Mouse (Mus musculus) CH12.LX (cell line): ENCODE measurements around the gene Ubap2l. TPM values are rescaled to one million over a fixed set of nuclear protein-coding genes. Genes with fewer than 3 reads are reported as not detected.

ENCODE experiments used
- DNase-seq: peaks from one replicate; pipeline ENCODE4 v3.0.0-alpha.2; 2013; ENCODE audit errors: extremely low read depth
- H3K27ac ChIP-seq: 2 replicates; pipeline ENCODE4 v1.5.1; 2012; ENCODE audit warnings: low read depth, mild to moderate bottlenecking, control low read depth, moderate library complexity; ENCODE audit not compliant: insufficient read depth
- H3K27me3 ChIP-seq: replicated peaks from 2 replicates; pipeline ENCODE3; 2012; ENCODE audit warnings: inconsistent platforms
- H3K36me3 ChIP-seq, 2 experiments: replicated peaks in 1 of 2; 2 replicates each; pipeline versions ENCODE3 to v1.6.1; 2012; ENCODE audit warnings: inconsistent platforms in 1 of 2, low read length in 1 of 2, mild to moderate bottlenecking in 1 of 2, mixed read lengths in 1 of 2, moderate library complexity in 1 of 2; ENCODE audit not compliant: control insufficient read depth in 1 of 2, insufficient read depth in 1 of 2
- H3K4me1 ChIP-seq, 2 experiments: 2 replicates each; pipeline ENCODE4 v1.6.1; 2012; ENCODE audit warnings: inconsistent platforms in 1 of 2, moderate library complexity in 1 of 2; ENCODE audit not compliant: insufficient read depth in 2 of 2, control insufficient read depth in 1 of 2
- H3K4me2 ChIP-seq: 2 replicates; pipeline ENCODE4 v1.6.1; 2012; ENCODE audit warnings: low read depth, mild to moderate bottlenecking, control low read depth; ENCODE audit not compliant: poor library complexity, insufficient read depth, severe bottlenecking
- H3K4me3 ChIP-seq, 3 experiments: fragments of 150-350 bp in 1 of 3; sonication (generic) in 1 of 3; replicated peaks in 1 of 3; 2 replicates each; pipeline versions ENCODE3 to v1.5.1; 2011 to 2012; ENCODE audit warnings: low read depth in 2 of 3, low read length in 2 of 3, mild to moderate bottlenecking in 2 of 3, moderate library complexity in 2 of 3, control low read depth in 1 of 3, improper control_type of control experiment in 1 of 3, inconsistent platforms in 1 of 3, mixed read lengths in 1 of 3; ENCODE audit not compliant: poor library complexity in 1 of 3
- H3K79me2 ChIP-seq: replicated peaks from 2 replicates; pipeline ENCODE4 v1.6.1; 2012; ENCODE audit warnings: mild to moderate bottlenecking, moderate library complexity; ENCODE audit not compliant: control insufficient read depth, poor library complexity, insufficient read depth, severe bottlenecking; ENCODE audit errors: extremely low read depth
- H3K9ac ChIP-seq: 2 replicates; pipeline ENCODE4 v1.6.1; 2012; ENCODE audit warnings: low read depth, mild to moderate bottlenecking, control low read depth, moderate library complexity; ENCODE audit not compliant: insufficient read depth
- H3K9me3 ChIP-seq: replicated peaks from 2 replicates; pipeline ENCODE3; 2012; ENCODE audit warnings: low read length, inconsistent platforms, mixed read lengths
- BHLHE40 ChIP-seq: IDR thresholded peaks from 2 replicates; pipeline ENCODE4 v1.6.1; 2011; ENCODE audit warnings: mild to moderate bottlenecking, low read depth, low read length, improper control_type of control experiment
- CHD2 ChIP-seq: IDR thresholded peaks from 2 replicates; pipeline ENCODE4 v1.6.1; 2011; ENCODE audit warnings: low read length, improper control_type of control experiment
- CTCF ChIP-seq, 2 experiments: IDR thresholded peaks in 1 of 2; conservative IDR thresholded peaks in 1 of 2; 2 replicates each; pipeline ENCODE4 v1.5.1; 2011 to 2012; ENCODE audit warnings: low read depth in 2 of 2, low read length in 2 of 2, improper control_type of control experiment in 1 of 2, inconsistent platforms in 1 of 2, mild to moderate bottlenecking in 1 of 2, moderate library complexity in 1 of 2
- EP300 ChIP-seq: IDR thresholded peaks from 2 replicates; pipeline ENCODE4 v1.6.1; 2011; ENCODE audit warnings: low read length, improper control_type of control experiment
- ETS1 ChIP-seq: conservative IDR thresholded peaks from 2 replicates; pipeline ENCODE4 v1.6.1; 2012; ENCODE audit warnings: low read depth, mild to moderate bottlenecking, inconsistent platforms, low read length, improper control_type of control experiment, moderate library complexity
- GABPA ChIP-seq: IDR thresholded peaks from 2 replicates; pipeline ENCODE4 v1.6.1; 2012; ENCODE audit warnings: low read depth, low read length, improper control_type of control experiment, inconsistent platforms; ENCODE audit not compliant: insufficient replicate concordance
- HCFC1 ChIP-seq: IDR thresholded peaks from 2 replicates; pipeline ENCODE4 v1.6.1; 2012; ENCODE audit warnings: low read depth, mild to moderate bottlenecking, inconsistent platforms, low read length, improper control_type of control experiment
- IRF4 ChIP-seq: IDR thresholded peaks from 2 replicates; pipeline ENCODE4 v1.6.1; 2014; ENCODE audit warnings: low read depth, mild to moderate bottlenecking, inconsistent platforms, low read length, improper control_type of control experiment
- MAZ ChIP-seq: IDR thresholded peaks from 2 replicates; pipeline ENCODE4 v1.6.1; 2012; ENCODE audit warnings: low read depth, mild to moderate bottlenecking, inconsistent platforms, low read length, improper control_type of control experiment, moderate library complexity
- MEF2A ChIP-seq: IDR thresholded peaks from 2 replicates; pipeline ENCODE4 v1.6.1; 2014; ENCODE audit warnings: low read depth, mild to moderate bottlenecking, inconsistent platforms, low read length, improper control_type of control experiment, borderline replicate concordance
- MXI1 ChIP-seq: IDR thresholded peaks from 2 replicates; pipeline ENCODE4 v1.6.1; 2011; ENCODE audit warnings: mild to moderate bottlenecking, low read depth, low read length, improper control_type of control experiment
- NELFE ChIP-seq: IDR thresholded peaks from 2 replicates; pipeline ENCODE4 v1.6.1; 2011; ENCODE audit warnings: low read depth, low read length, improper control_type of control experiment
- PAX5 ChIP-seq: IDR thresholded peaks from 2 replicates; pipeline ENCODE4 v1.6.1; 2012; ENCODE audit warnings: low read length, inconsistent platforms, mixed read lengths
- POLR2A ChIP-seq: IDR thresholded peaks from 2 replicates; pipeline ENCODE4 v1.6.1; 2011; ENCODE audit warnings: low read depth, mild to moderate bottlenecking, improper control_type of control experiment, low read length
- POLR2AphosphoS2 ChIP-seq: IDR thresholded peaks from 2 replicates; pipeline ENCODE4 v1.6.1; 2011; ENCODE audit warnings: low read depth, low read length, improper control_type of control experiment
- RAD21 ChIP-seq: IDR thresholded peaks from 2 replicates; pipeline ENCODE4 v1.6.1; 2011; ENCODE audit warnings: low read depth, mild to moderate bottlenecking, low read length, improper control_type of control experiment, moderate library complexity
- RCOR1 ChIP-seq: conservative IDR thresholded peaks from 2 replicates; pipeline ENCODE4 v1.6.1; 2012; ENCODE audit warnings: low read depth, mild to moderate bottlenecking, inconsistent platforms, low read length, improper control_type of control experiment
- SMC3 ChIP-seq: IDR thresholded peaks from 2 replicates; pipeline ENCODE4 v1.6.1; 2011; ENCODE audit warnings: low read depth, low read length, improper control_type of control experiment
- TBP ChIP-seq: conservative IDR thresholded peaks from 2 replicates; pipeline ENCODE4 v1.6.1; 2011; ENCODE audit warnings: low read depth, low read length, improper control_type of control experiment
- UBTF ChIP-seq: IDR thresholded peaks from 2 replicates; pipeline ENCODE4 v1.6.1; 2012; ENCODE audit warnings: low read depth, mild to moderate bottlenecking, inconsistent platforms, low read length, improper control_type of control experiment, moderate library complexity
- USF1 ChIP-seq: IDR thresholded peaks from 2 replicates; pipeline ENCODE4 v1.6.1; 2014; ENCODE audit warnings: low read depth, mild to moderate bottlenecking, inconsistent platforms, low read length, improper control_type of control experiment
- USF2 ChIP-seq: conservative IDR thresholded peaks from 2 replicates; pipeline ENCODE4 v1.6.1; 2011; ENCODE audit warnings: low read depth, low read length, improper control_type of control experiment
- ZC3H11A ChIP-seq: IDR thresholded peaks from 2 replicates; pipeline ENCODE4 v1.6.1; 2012; ENCODE audit warnings: low read depth, mild to moderate bottlenecking, inconsistent platforms, low read length, improper control_type of control experiment
- ZMIZ1 ChIP-seq: IDR thresholded peaks from 2 replicates; pipeline ENCODE4 v1.6.1; 2012; ENCODE audit warnings: low read depth, mild to moderate bottlenecking, inconsistent platforms, low read length, improper control_type of control experiment
- ZNF384 ChIP-seq: IDR thresholded peaks from 2 replicates; pipeline ENCODE4 v1.6.1; 2012; ENCODE audit warnings: low read depth, low read length, improper control_type of control experiment, inconsistent platforms
- dilution Hi-C: fragments of 300-500 bp; cut with MboI; formaldehyde crosslinking; loops from 2 replicates; pipeline ENCODE4 v1.14.3; 2020; ENCODE audit warnings: low sequenced_read_pairs; ENCODE audit not compliant: extremely low pct_unique_long_range_greater_than_20kb, extremely low pct_ligation_motif_present
- in situ Hi-C: fragments of 300-500 bp; cut with MboI; formaldehyde crosslinking; loops from 3 replicates; pipeline ENCODE4 v1.14.3; 2019; ENCODE audit warnings: low sequenced_read_pairs, low pct_ligation_motif_present, low pct_unique_long_range_greater_than_20kb, mixed read lengths
- polyA plus RNA-seq: library from polyadenylated mRNA; unstranded; fragments of >175 nt; gene quantifications from 2 replicates; pipeline ENCODE4 v1.2.1, GENCODE M21; 2012; ENCODE audit warnings: low read depth; ENCODE audit not compliant: insufficient read length
- total RNA-seq, 2 experiments: library from RNA; depleted of rRNA; stranded (reverse); fragments of 300-350 nt in 1 of 2; fragments of >200 nt in 1 of 2; gene quantifications; 2 replicates each; pipeline ENCODE4 v1.2.3; 2012 to 2014

The Ubap2l gene
- total and polyA plus RNA-seq, 3 experiments, result 49.0 to 201 (median 72.6) TPM

DNA sequence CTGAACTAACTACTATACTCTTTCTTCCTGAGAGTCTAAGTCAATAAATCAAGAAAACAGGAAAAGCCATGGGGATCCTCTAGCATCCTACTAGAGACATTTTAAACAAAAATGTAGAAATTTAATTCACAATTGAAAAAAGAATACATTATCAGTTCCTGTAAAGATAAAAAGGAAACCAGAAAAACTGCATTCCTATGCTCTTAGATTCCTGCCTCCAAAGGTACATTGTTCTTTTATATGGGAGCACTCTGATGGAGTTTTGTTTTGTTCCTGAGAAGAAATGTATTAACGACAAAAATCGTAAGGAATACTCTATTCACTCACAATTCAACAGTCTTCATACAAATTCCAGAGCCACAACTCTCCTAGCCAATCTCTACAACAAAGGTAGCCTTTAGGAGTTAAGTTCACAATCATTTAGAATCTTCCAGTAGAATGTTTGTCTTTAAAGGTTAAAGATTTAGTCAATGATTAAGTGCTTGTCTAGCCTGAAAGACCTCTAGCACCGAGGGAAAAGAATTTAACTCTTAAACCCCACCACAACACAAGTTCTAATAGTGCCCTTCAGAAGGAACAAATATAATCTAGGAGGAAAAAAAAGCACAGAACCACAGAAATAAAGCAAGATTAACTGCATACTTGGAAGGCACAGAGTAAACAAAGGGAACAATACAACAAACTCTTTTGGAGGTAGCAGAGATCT, 48.2 kb downstream of the Ubap2l start:
- H3K4me2 ChIP-seq, result no peak overlapping the region
- TF ChIP-seq RCOR1, result no peak
- no peak for TF ChIP-seq EP300
- TF ChIP-seq ETS1, result no peak
- TF ChIP-seq PAX5, result no peak
- TF ChIP-seq MAZ, result no peak
- TF ChIP-seq POLR2AphosphoS2, result no peak
- TF ChIP-seq IRF4, result no peak
- TF ChIP-seq TBP, result no peak
- TF ChIP-seq UBTF, result no peak
- no peak for TF ChIP-seq MEF2A
- TF ChIP-seq SMC3, result no peak
- no peak for TF ChIP-seq CTCF (conservative IDR thresholded peaks at IDR 0.05 in 1 of 2, IDR thresholded peaks at IDR 0.05 in 1 of 2; ENCODE audit: low read depth in 2 of 2, low read length in 2 of 2)
- TF ChIP-seq, all 38 proteins: peak for 0

DNA sequence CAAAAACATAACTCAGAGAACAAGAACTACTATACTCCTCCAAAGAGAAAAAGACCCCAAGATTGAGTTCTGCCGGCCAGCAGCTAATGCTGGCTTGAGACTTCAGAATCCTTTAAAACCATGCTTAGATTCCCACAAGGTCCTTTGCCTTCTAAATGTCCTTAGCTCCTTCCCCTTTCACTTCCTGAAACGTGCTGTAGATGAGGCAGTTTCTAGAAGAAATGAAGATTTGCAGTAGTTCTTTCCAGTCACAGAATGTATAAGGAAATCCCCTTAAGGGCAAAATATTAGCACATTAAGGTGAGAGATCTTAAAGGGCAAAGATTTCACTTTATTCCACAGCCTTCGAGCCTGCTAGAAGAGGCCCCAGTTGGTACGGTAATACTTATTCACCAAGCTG, 52.6 kb downstream of the Ubap2l start:
- peak overlapping the region; percentile 99; the same call in 1 of the 2 replicates for H3K9ac ChIP-seq
- H3K36me3 ChIP-seq, result peaks cover 42 to 65% of the 10 kb centered on the region in 2 experiments

More for the DNA sequence above, 48.2 kb downstream of the Ubap2l start:
- in situ Hi-C loops, result no loop called here
- no peaks in the 10 kb centered on the region for H3K79me2 ChIP-seq
- peaks cover 0 to 15% of the 10 kb centered on the region in 2 experiments; a peak in 2 of 4 replicates for H3K4me1 ChIP-seq
- DNase-seq, result no peak
- no peaks in the 10 kb centered on the region for H3K9me3 ChIP-seq
- H3K27me3 ChIP-seq, result no peaks in the 10 kb centered on the region
- no peak overlapping the region for H3K4me3 ChIP-seq
- H3K27ac ChIP-seq, result no peak overlapping the region
- H3K36me3 ChIP-seq, result peaks cover 51 to 89% of the 10 kb centered on the region in 2 experiments
- no peak overlapping the region for H3K9ac ChIP-seq
- dilution Hi-C loops, result no loop called here

DNA sequence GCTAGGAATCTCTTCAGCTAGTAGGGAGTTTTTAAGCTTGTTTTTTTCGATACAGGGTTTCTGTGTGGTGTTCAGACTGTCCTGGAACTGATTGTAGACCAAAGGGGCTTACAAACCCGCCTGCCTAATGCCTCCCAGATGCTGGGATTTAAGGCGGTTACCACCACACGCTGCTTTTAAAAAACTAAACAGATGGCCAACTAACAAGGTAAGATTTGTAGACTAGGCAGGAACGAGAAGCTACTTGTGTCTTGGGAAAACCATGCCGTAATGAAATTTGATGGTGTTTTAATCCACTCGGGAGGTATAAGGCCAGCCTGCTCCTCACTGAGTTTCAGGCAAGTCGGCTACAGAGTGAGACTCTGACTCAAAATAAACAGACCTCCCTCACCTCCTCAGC, 53.3 kb downstream of the Ubap2l start:
- DNase-seq, result peak; percentile 15
- Histone ChIP-seq H3K36me3 (peaks cover 47 to 61% of the 10 kb centered on the region in 2 experiments), H3K27ac (peak overlapping the region; percentile 82), H3K9me3 (no peaks in the 10 kb centered on the region), H3K4me1 (peaks cover 0 to 22% of the 10 kb centered on the region in 2 experiments; a peak in 2 of 4 replicates), H3K4me3 (peak overlapping the region; percentile 87 to 99 (median 94)), H3K79me2 (peaks cover 25% of the 10 kb centered on the region), H3K4me2 (peak overlapping the region; percentile 97), H3K9ac (peak overlapping the region; percentile 99), H3K27me3 (no peaks in the 10 kb centered on the region)
- dilution Hi-C loops, result no loop called here
- TF ChIP-seq GABPA, result no peak
- no peak for TF ChIP-seq SMC3
- no peak for TF ChIP-seq USF1
- no peak for TF ChIP-seq ZC3H11A
- no peak for TF ChIP-seq RAD21
- no peak for TF ChIP-seq RCOR1
- no peak for TF ChIP-seq NELFE
- no peak for TF ChIP-seq ZNF384
- TF ChIP-seq USF2, result no peak
- no peak for TF ChIP-seq EP300
- no peak; the same call in 1 of the 2 replicates for TF ChIP-seq POLR2AphosphoS2
- TF ChIP-seq MXI1, result no peak
- TF ChIP-seq HCFC1, result no peak
- TF ChIP-seq IRF4, result no peak
- TF ChIP-seq BHLHE40, result no peak
- in situ Hi-C loops, result no loop called here

More for the DNA sequence above, 52.6 kb downstream of the Ubap2l start:
- peak; percentile 52 for DNase-seq
- Histone ChIP-seq H3K27ac (peak overlapping the region; percentile 82), H3K79me2 (peaks cover 25% of the 10 kb centered on the region), H3K4me3 (peak overlapping the region in 1 of 3 experiments; percentile 94), H3K27me3 (no peaks in the 10 kb centered on the region), H3K4me1 (peaks cover 0 to 22% of the 10 kb centered on the region in 2 experiments; a peak in 2 of 4 replicates), H3K4me2 (peak overlapping the region; percentile 97), H3K9me3 (no peaks in the 10 kb centered on the region)
- TF ChIP-seq ZMIZ1, result no peak
- TF ChIP-seq POLR2A, result no peak
- TF ChIP-seq BHLHE40, result peak; percentile 94
- TF ChIP-seq CHD2, result no peak
- dilution Hi-C loops (no loop called here), in situ Hi-C loops (no loop called here)
